Mouse (Mus musculus): ENCODE results near the gene Ccdc6. TPM values are rescaled to one million over a fixed set of nuclear protein-coding genes. Genes with fewer than 3 reads are reported as not detected.
"Not testable (repeated sequence)": the region's sequence is repeated elsewhere in the genome, so short reads cannot be mapped to it uniquely, and the experiment has no call there.

Ccdc6 gene
- polyA plus RNA-seq, 1 experiment: 73.0 TPM

DNA sequence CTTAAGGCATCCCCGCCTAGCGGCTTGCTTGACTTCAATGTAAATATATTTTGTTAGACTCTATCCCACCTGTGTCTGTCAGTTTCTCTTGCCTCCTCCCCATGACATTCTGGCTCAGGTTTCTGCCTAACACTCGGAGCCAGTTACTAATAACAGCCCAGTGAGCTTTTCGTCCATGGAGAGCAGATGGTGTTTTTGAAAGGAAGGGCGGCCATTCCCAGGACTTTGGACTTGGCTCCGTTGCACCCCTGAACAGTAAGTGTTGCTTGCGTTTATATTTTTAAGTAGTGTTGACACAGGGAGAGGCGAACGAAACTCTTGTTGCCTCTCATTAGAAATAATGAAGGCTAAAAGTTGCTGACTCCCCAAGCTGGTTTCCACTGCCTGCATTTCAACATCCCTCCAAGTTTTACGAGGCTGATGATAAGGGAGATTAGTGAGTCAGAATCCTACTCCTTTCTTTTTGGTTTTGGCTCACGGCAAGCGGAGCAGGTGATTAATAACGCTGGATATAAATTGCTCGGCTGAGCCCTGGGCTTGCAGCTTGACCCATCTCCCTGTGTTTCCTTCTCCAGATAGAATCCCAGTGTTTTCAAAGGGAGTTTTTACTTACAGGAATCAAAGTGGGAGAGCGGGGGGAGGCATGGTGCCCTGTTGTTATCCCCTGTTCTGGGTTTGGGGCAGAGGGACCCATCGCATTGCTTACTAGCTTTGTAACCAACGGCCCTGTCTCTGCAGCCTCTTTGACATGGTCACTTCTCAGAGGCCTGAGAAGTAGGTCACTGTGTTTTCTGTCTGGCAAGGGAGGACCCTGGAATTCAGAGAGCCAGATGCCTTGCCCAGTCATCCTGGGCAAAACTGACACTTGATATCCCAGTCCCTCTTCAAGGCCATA is 107.8 kb downstream of the Ccdc6 start, which contains the start of gene Mrln:
Gene Mrln (plus strand): TSS at position 160 of the 895 bp plus-strand sequence.
- Histone ChIP-seq H3K27ac (ENCODE audit: control insufficient read depth, insufficient read depth, low read depth, low read length) (no peak within 1 kb of the TSS), H3K27me3 (ENCODE audit: control insufficient read depth, insufficient read depth, low read length) (no peaks in the 10 kb centered on the region)
- TF ChIP-seq POLR2A (IDR thresholded peaks at IDR 0.05; ENCODE audit: control insufficient read depth, low read depth, low read length): no peak
- TF ChIP-seq CTCF (IDR thresholded peaks at IDR 0.05; ENCODE audit: control insufficient read depth, insufficient read depth, insufficient replicate concordance, low read depth, low read length): no peak

DNA sequence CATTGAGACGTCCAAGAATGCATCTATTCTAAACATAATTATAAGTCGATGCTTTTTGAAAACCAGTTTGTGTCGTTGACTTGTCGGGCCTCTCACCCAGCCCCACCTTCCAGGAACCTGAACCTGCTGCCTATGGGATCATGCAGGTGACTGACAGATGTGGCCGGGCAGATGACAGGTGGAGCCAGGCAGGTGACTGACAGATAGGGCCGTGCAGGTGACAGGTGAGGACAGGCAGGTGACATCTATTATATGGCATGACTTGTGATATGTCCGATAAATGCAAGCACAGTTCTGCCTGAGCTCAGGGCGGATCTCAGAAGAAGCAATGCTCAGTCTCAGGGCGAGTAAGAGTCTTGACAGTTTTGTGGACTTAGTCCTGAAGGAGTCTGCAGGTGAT is 114.4 kb downstream of the Ccdc6 start:
- Histone ChIP-seq H3K4me1 (ENCODE audit: control insufficient read depth, insufficient read depth, low read length) (peaks cover 3% of the 10 kb centered on the region), H3K36me3 (ENCODE audit: control insufficient read depth, insufficient read depth, low read length) (no peaks in the 10 kb centered on the region), H3K27me3 (ENCODE audit: control insufficient read depth, insufficient read depth, low read length) (no peaks in the 10 kb centered on the region), H3K4me3 (ENCODE audit: control insufficient read depth, low read depth, low read length) (no peak overlapping the region), H3K27ac (ENCODE audit: control insufficient read depth, insufficient read depth, low read depth, low read length) (no peak overlapping the region)
- TF ChIP-seq POLR2A (IDR thresholded peaks at IDR 0.05; ENCODE audit: control insufficient read depth, low read depth, low read length) (no peak), CTCF (IDR thresholded peaks at IDR 0.05; ENCODE audit: control insufficient read depth, insufficient read depth, insufficient replicate concordance, low read depth, low read length) (no peak)

More for the DNA sequence above, 107.8 kb downstream of the Ccdc6 start, which contains the start of gene Mrln:
- no peak within 1 kb of the TSS for H3K4me3 ChIP-seq (ENCODE audit: control insufficient read depth, low read depth, low read length)
- H3K4me1 ChIP-seq (ENCODE audit: control insufficient read depth, insufficient read depth, low read length): no peaks in the 10 kb centered on the region; the same call in 1 of the 2 replicates
- no peaks in the 10 kb centered on the region for H3K36me3 ChIP-seq (ENCODE audit: control insufficient read depth, insufficient read depth, low read length)

DNA sequence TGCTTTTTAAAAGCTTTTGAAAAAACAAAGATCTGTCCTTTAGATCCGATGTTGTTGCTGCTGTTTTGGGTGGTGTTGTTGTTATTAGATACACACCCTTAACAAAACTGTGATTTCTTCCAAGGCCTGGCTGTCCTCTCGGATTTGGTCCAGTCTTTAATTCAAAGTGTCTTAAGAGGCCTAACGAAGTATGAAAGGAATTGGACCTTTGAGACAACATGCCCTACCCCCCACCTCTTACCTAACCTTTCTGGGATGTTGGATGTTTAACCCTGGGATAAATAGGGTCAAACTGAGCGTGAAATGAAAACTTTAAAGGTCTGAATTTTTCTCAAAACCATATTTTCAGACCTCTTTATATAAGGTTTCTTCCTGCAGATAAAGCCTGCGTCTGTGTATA is 124.0 kb downstream of the Ccdc6 start:
- H3K4me1 ChIP-seq (ENCODE audit: control insufficient read depth, insufficient read depth, low read length): peaks cover 3% of the 10 kb centered on the region
- no peak overlapping the region for H3K4me3 ChIP-seq (ENCODE audit: control insufficient read depth, low read depth, low read length)

DNA sequence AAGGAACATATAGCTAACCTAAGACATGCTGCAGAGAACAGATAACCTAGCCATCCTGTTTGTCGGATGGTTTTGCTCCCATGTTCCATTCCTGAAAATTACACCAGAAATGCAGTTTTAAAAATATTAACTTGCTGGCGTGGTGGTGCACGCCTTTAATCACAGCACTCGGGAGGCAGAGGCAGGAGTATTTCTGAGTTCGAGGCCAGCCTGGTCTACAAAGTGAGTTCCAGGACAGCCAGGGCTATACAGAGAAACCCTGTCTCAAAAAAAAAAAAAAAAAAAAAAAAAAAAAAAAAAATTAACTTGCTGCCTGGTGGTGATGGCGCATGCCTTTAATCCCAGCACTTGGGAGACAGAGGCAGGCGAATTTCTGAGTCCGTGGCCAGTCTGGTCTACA is 125.3 kb downstream of the Ccdc6 start:
- not testable (repeated sequence) for H3K36me3 ChIP-seq (ENCODE audit: control insufficient read depth, insufficient read depth, low read length); H3K4me3 ChIP-seq (ENCODE audit: control insufficient read depth, low read depth, low read length); H3K27ac ChIP-seq (ENCODE audit: control insufficient read depth, insufficient read depth, low read depth, low read length); H3K4me1 ChIP-seq (ENCODE audit: control insufficient read depth, insufficient read depth, low read length); H3K27me3 ChIP-seq (ENCODE audit: control insufficient read depth, insufficient read depth, low read length)

More for the DNA sequence above, 124.0 kb downstream of the Ccdc6 start:
- H3K27ac ChIP-seq (ENCODE audit: control insufficient read depth, insufficient read depth, low read depth, low read length): no peak overlapping the region
- no peaks in the 10 kb centered on the region for H3K27me3 ChIP-seq (ENCODE audit: control insufficient read depth, insufficient read depth, low read length)
- no peaks in the 10 kb centered on the region for H3K36me3 ChIP-seq (ENCODE audit: control insufficient read depth, insufficient read depth, low read length)
- TF ChIP-seq CTCF (IDR thresholded peaks at IDR 0.05; ENCODE audit: control insufficient read depth, insufficient read depth, insufficient replicate concordance, low read depth, low read length) (no peak), POLR2A (IDR thresholded peaks at IDR 0.05; ENCODE audit: control insufficient read depth, low read depth, low read length) (no peak)

DNA sequence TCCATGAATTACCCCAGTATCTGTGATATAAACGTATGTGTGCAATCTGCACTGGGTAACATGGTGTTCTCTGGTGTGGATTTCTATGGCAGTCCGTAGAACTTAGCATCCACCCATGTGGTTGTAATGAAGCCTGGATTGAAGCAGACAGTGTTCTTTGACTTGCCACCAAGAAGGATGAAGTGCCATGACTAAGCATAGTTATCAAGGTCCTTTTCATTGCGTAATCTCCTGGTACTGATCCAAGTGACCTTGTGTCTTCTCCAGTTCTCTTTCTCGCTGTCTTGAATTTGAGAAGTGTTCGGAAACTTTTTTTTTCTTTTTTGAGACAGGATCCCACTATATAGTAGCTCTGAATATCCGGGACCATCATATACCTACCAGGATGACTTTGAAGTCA is 127.7 kb downstream of the Ccdc6 start:
- H3K4me3 ChIP-seq (ENCODE audit: control insufficient read depth, low read depth, low read length): no peak overlapping the region
- no peak for TF ChIP-seq POLR2A (IDR thresholded peaks at IDR 0.05; ENCODE audit: control insufficient read depth, low read depth, low read length)
- TF ChIP-seq CTCF (IDR thresholded peaks at IDR 0.05; ENCODE audit: control insufficient read depth, insufficient read depth, insufficient replicate concordance, low read depth, low read length): no peak
- peaks cover 3% of the 10 kb centered on the region for H3K4me1 ChIP-seq (ENCODE audit: control insufficient read depth, insufficient read depth, low read length)
- no peaks in the 10 kb centered on the region for H3K36me3 ChIP-seq (ENCODE audit: control insufficient read depth, insufficient read depth, low read length)
- H3K27ac ChIP-seq (ENCODE audit: control insufficient read depth, insufficient read depth, low read depth, low read length): no peak overlapping the region
- no peaks in the 10 kb centered on the region for H3K27me3 ChIP-seq (ENCODE audit: control insufficient read depth, insufficient read depth, low read length)

DNA sequence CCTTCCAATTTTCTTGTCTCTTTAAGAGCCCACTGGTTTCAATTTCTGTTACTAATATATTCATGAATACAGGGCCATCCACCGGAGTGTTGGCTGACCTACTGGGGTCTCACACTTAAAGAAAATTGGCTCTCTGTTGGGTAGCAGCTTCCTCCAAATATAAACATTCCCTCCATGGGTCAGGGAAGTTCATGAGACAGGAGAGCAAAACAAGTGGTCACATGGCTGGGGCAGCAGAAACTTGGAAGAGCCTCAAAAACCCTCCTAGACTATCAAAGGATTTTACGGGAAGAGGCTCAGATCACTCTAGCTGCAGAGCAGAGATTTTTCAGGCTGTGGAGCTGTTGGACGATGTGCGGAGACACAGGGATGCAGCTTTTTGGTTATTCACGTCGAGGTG is 128.8 kb downstream of the Ccdc6 start:
- H3K27ac ChIP-seq (ENCODE audit: control insufficient read depth, insufficient read depth, low read depth, low read length): no peak overlapping the region
- no peak overlapping the region for H3K4me3 ChIP-seq (ENCODE audit: control insufficient read depth, low read depth, low read length)
- no peaks in the 10 kb centered on the region for H3K36me3 ChIP-seq (ENCODE audit: control insufficient read depth, insufficient read depth, low read length)
- no peaks in the 10 kb centered on the region for H3K27me3 ChIP-seq (ENCODE audit: control insufficient read depth, insufficient read depth, low read length)
- TF ChIP-seq POLR2A (IDR thresholded peaks at IDR 0.05; ENCODE audit: control insufficient read depth, low read depth, low read length): no peak
- TF ChIP-seq CTCF (IDR thresholded peaks at IDR 0.05; ENCODE audit: control insufficient read depth, insufficient read depth, insufficient replicate concordance, low read depth, low read length): no peak
- peaks cover 3% of the 10 kb centered on the region for H3K4me1 ChIP-seq (ENCODE audit: control insufficient read depth, insufficient read depth, low read length)

DNA sequence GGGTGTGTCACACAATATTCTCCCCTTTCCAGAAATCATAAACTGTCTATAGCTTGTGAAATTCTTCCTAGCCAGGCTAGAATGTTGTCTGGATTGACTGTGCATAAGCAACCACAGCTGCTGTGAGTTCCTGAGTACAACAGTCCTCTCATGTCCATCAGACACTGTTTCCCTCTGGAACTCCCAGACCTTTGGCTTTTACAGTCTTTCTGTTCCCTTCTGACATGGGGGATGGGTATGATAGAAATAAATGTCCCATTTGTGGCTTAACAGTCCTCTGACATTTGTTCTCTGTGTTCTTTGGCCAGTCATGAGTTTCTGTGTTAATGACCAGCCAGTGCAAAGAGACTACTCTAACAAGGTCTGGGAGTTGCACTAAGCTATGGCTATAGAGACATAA is 129.7 kb downstream of the Ccdc6 start:
- no peak for TF ChIP-seq POLR2A (IDR thresholded peaks at IDR 0.05; ENCODE audit: control insufficient read depth, low read depth, low read length)
- TF ChIP-seq CTCF (IDR thresholded peaks at IDR 0.05; ENCODE audit: control insufficient read depth, insufficient read depth, insufficient replicate concordance, low read depth, low read length): no peak
- Histone ChIP-seq H3K4me3 (ENCODE audit: control insufficient read depth, low read depth, low read length) (no peak overlapping the region), H3K4me1 (ENCODE audit: control insufficient read depth, insufficient read depth, low read length) (peaks cover 3% of the 10 kb centered on the region), H3K27ac (ENCODE audit: control insufficient read depth, insufficient read depth, low read depth, low read length) (no peak overlapping the region), H3K36me3 (ENCODE audit: control insufficient read depth, insufficient read depth, low read length) (no peaks in the 10 kb centered on the region), H3K27me3 (ENCODE audit: control insufficient read depth, insufficient read depth, low read length) (no peaks in the 10 kb centered on the region)
